Mouse (Mus musculus) heart, postnatal 0 days (tissue): Measurements from ENCODE around the gene Defb25.

Source experiments
- CTCF ChIP-seq: IDR thresholded peaks from 2 replicates; pipeline ENCODE4 v1.5.1; 2016; ENCODE audit warnings: antibody characterized with exemption, control low read depth, low read depth
- EP300 ChIP-seq: IDR thresholded peaks from 2 replicates; pipeline ENCODE4 v1.6.1; 2016; ENCODE audit warnings: antibody characterized with exemption, low read depth

DNA sequence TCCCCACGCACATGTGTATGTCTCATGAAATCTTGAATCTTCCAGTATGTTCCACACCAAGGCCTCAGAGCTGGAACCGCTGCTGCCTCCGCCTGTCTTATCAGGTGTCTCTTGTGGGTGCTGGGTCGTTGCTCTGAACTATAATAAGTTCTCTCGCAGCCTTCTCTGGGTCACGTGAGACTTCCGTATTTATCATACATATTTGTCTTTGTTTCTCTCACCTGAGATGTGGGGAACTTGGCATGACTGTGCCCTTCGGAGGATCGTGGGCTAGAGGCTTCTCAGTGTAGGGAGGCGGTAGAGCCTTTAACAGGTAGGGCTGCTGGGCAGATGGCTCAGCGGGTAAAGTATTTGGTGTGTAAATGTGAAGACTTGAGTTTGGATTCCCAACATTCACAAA, 42.2 kb downstream of the Defb25 start:
- TF ChIP-seq CTCF (no peak), EP300 (no peak)
